Mouse (Mus musculus) kidney, postnatal 10 days (tissue): ENCODE results near the gene Olfr1019.

Experiments
- DNase-seq: peaks from one replicate; pipeline ENCODE4 v3.0.0; 2021; ENCODE audit warnings: mixed read lengths

The Olfr1019 gene

GRCm38 (mm10) chr2:85845383-85845782, at the start of gene Olfr1019:
TSS of gene Olfr1019 (minus strand) at chr2:85845483.
- no peak for DNase-seq

GRCm38 (mm10) chr2:85885340-85885739, 40.1 kb upstream of the Olfr1019 start, which contains the start of gene Olfr1023:
TSS of gene Olfr1023 (plus strand) at chr2:85885640.
- DNase-seq: no peak

GRCm38 (mm10) chr2:85868294-85868693, 23.0 kb upstream of the Olfr1019 start, which contains the start of gene Olfr1022:
TSS of gene Olfr1022 (plus strand) at chr2:85868594.
- DNase-seq: no peak

GRCm38 (mm10) chr2:85846730-85847129, 1.4 kb upstream of the Olfr1019 start, which contains the start of gene Olfr1020:
TSS of gene Olfr1020 (plus strand) at chr2:85847030.
- DNase-seq: no peak

GRCm38 (mm10) chr2:85818179-85818578, 27.1 kb downstream of the Olfr1019 start, which contains the start of gene Olfr1018:
TSS of gene Olfr1018 (plus strand) at chr2:85818479.
- no peak for DNase-seq

- no peak for DNase-seq
These were observed 40.8 kb downstream of the Olfr1019 start for GRCm38 (mm10) chr2:85804501-85804900.

GRCm38 (mm10) chr2:85802444-85802843, 42.8 kb downstream of the Olfr1019 start, which contains the start of gene Olfr1016:
TSS of gene Olfr1016 (minus strand) at chr2:85802544.
- DNase-seq: no peak

- no peak for DNase-seq
These were observed 53.0 kb downstream of the Olfr1019 start for GRCm38 (mm10) chr2:85792331-85792730.
